In genomic region chr10:76809439-76809838, GRCm38 (mm10) we compare ENCODE assay signal across 14 mouse cellular contexts.
DNase-seq lines count a peak whose midpoint lies in the region; ATAC-seq lines count a peak whose summit lies in the region.
"Had no signal": no experiment of that assay in that cellular context is flagged by ENCODE, and none has a peak within 500 bp of the region (broad histone marks: within the 10 kb centered on the region; RNA-seq: fewer than 3 reads in every experiment).

No protein-coding gene starts in this region.

- no peak overlapping the region for H3K9ac ChIP-seq in kidney, embryonic 15.5 days
- H3K9ac ChIP-seq in midbrain, embryonic 12.5 days (replicated peaks) = no peak overlapping the region
- H3K9ac ChIP-seq: heart, embryonic 12.5 days; limb, embryonic 12.5 days; lung, embryonic 14.5 days had no signal

- no peak for DNase-seq in kidney, adult 9 months
- peak; percentile 2 for DNase-seq in Muller cell, postnatal 12 days (ENCODE audit: inconsistent ontology term)
- peak; percentile 53 to 54 for DNase-seq in cerebellum, postnatal 25 days
- no peak for DNase-seq in thymus, postnatal 25 days
- DNase-seq: adrenal gland, adult 2 months; gastrocnemius, postnatal 14 days; lung, embryonic 14.5 days; thymus, postnatal 36 days had no signal

- H3K4me2 ChIP-seq in kidney, embryonic 15.5 days = no peak overlapping the region
- no peak overlapping the region for H3K4me2 ChIP-seq in midbrain, embryonic 12.5 days (replicated peaks)
- H3K4me2 ChIP-seq: heart, embryonic 12.5 days; limb, embryonic 12.5 days; lung, embryonic 14.5 days had no signal

- WGBS in kidney, embryonic 15.5 days = 65% methylated on average over 11 of the region's 11 CpGs
- 76% methylated on average over 11 of the region's 11 CpGs for WGBS in midbrain, embryonic 12.5 days

- peaks cover 23% of the 10 kb centered on the region for H3K4me1 ChIP-seq in kidney, embryonic 15.5 days
- peaks cover 17% of the 10 kb centered on the region for H3K4me1 ChIP-seq in midbrain, embryonic 12.5 days

- ATAC-seq in kidney, embryonic 15.5 days (replicated peaks; ENCODE audit: low FRiP score) = 0 out of 2 replicates have a peak, but pooled peaks have one; percentile 31
- 0 out of 2 replicates have a peak, but pooled peaks have one; percentile 16 for ATAC-seq in midbrain, embryonic 12.5 days (ENCODE audit: low FRiP score, low read depth)
- no peak for ATAC-seq in monocyte, adult 5-6 weeks (replicated peaks; ENCODE audit: insufficient number of reproducible peaks, low FRiP score, low TSS enrichment, poor library complexity, severe bottlenecking)

- no peaks in the 10 kb centered on the region for H3K36me3 ChIP-seq in kidney, embryonic 15.5 days
- H3K36me3 ChIP-seq in midbrain, embryonic 12.5 days = no peaks in the 10 kb centered on the region
- H3K36me3 ChIP-seq: heart, embryonic 12.5 days had no signal

- no peak overlapping the region for H3K4me3 ChIP-seq in kidney, embryonic 15.5 days (replicated peaks)
- H3K4me3 ChIP-seq in midbrain, embryonic 12.5 days = no peak overlapping the region
- H3K4me3 ChIP-seq: heart, embryonic 12.5 days; limb, embryonic 12.5 days; megakaryocyte, embryonic 14.5 days had no signal

- H3K9me3 ChIP-seq in kidney, embryonic 15.5 days (replicated peaks) = no peaks in the 10 kb centered on the region
- no peaks in the 10 kb centered on the region for H3K9me3 ChIP-seq in midbrain, embryonic 12.5 days
- H3K9me3 ChIP-seq: heart, embryonic 12.5 days; limb, embryonic 12.5 days; megakaryocyte, embryonic 14.5 days had no signal

- no peaks in the 10 kb centered on the region for H3K27me3 ChIP-seq in kidney, embryonic 15.5 days
- no peaks in the 10 kb centered on the region for H3K27me3 ChIP-seq in midbrain, embryonic 12.5 days
- H3K27me3 ChIP-seq: heart, embryonic 12.5 days; limb, embryonic 12.5 days had no signal

- no peak overlapping the region for H3K27ac ChIP-seq in kidney, embryonic 15.5 days
- H3K27ac ChIP-seq in midbrain, embryonic 12.5 days (replicated peaks) = peak overlapping the region; percentile 69
- H3K27ac ChIP-seq: limb, embryonic 12.5 days had no signal

Comparison
In these comparisons a context has a peak if more than half of its experiments do, and no peak if none do; other contexts are left out.
1. DNase-seq: peak in Muller cell, postnatal 12 days (single experiment) and cerebellum, postnatal 25 days (2 of 2); none in kidney, adult 9 months (single experiment) and thymus, postnatal 25 days (single experiment).